Mouse (Mus musculus) C2C12 (cell line): ENCODE results near the gene Btbd16. TPM values are rescaled to one million over a fixed set of nuclear protein-coding genes. Genes with fewer than 3 reads are reported as not detected.

Experiments
- H3K27me3 ChIP-seq: one replicate; pipeline ENCODE4 v1.6.1; 2011; ENCODE audit not compliant: control insufficient read depth, insufficient read depth, insufficient read length
- H3K36me3 ChIP-seq: one replicate; pipeline ENCODE4 v1.6.1; 2011; ENCODE audit not compliant: control insufficient read depth, insufficient read depth
- H3K4me3 ChIP-seq: one replicate; pipeline ENCODE4 v1.5.1; 2011; ENCODE audit warnings: mild to moderate bottlenecking, control low read depth; ENCODE audit not compliant: poor library complexity, insufficient read depth, severe bottlenecking
- H3K79me2 ChIP-seq: one replicate; pipeline ENCODE4 v1.6.1; 2011; ENCODE audit not compliant: control insufficient read depth, insufficient read depth
- H3K79me3 ChIP-seq: one replicate; pipeline ENCODE4 v1.6.1; 2011; ENCODE audit warnings: low read depth, control low read depth
- H3ac ChIP-seq: one replicate; pipeline ENCODE3; 2011; ENCODE audit warnings: low read depth; ENCODE audit not compliant: control insufficient read depth, insufficient read length
- CEBPB ChIP-seq: IDR thresholded peaks from one replicate; pipeline ENCODE4 v1.6.1; 2011; ENCODE audit warnings: low read depth, mild to moderate bottlenecking, control low read depth, moderate library complexity
- CTCF ChIP-seq: IDR thresholded peaks from one replicate; pipeline ENCODE4 v1.5.1; 2011; ENCODE audit not compliant: control insufficient read depth, insufficient read depth, insufficient read length
- FOSL1 ChIP-seq: IDR thresholded peaks from one replicate; pipeline ENCODE4 v1.8.0; 2011; ENCODE audit warnings: mild to moderate bottlenecking, low read length; ENCODE audit not compliant: poor library complexity, insufficient read depth, severe bottlenecking
- MAX ChIP-seq: IDR thresholded peaks from one replicate; pipeline ENCODE4 v1.6.1; 2011; ENCODE audit warnings: mild to moderate bottlenecking, control low read depth
- MYOD1 ChIP-seq: IDR thresholded peaks from one replicate; pipeline ENCODE4 v1.6.1; 2011; ENCODE audit warnings: low read depth; ENCODE audit not compliant: control insufficient read depth, insufficient read length
- MYOG ChIP-seq: IDR thresholded peaks from one replicate; pipeline ENCODE4 v1.6.1; 2011; ENCODE audit not compliant: control insufficient read depth, insufficient read length; ENCODE audit errors: extremely low read depth
- USF1 ChIP-seq: IDR thresholded peaks from one replicate; pipeline ENCODE4 v1.6.1; 2011; ENCODE audit warnings: low read depth, mild to moderate bottlenecking, control low read depth, moderate library complexity
- polyA plus RNA-seq: library from polyadenylated mRNA; unstranded; fragments of >200 nt; fragmentation: generic; extraction: Trizol; gene quantifications from one replicate; pipeline ENCODE4 v1.2.1, GENCODE M21; 2012; ENCODE audit warnings: missing spikeins

Btbd16 gene
- polyA plus RNA-seq, 1 experiment: not detected

GRCm38 (mm10) chr7:130762071-130762897, 11.6 kb upstream of the Btbd16 start:
- peaks cover 12% of the 10 kb centered on the region for H3K36me3 ChIP-seq
- no peak for TF ChIP-seq FOSL1
- TF ChIP-seq CTCF: peak; percentile 42
- no peak for TF ChIP-seq USF1

GRCm38 (mm10) chr7:130764160-130764559, 9.7 kb upstream of the Btbd16 start:
- Histone ChIP-seq H3K4me3 (no peak overlapping the region), H3ac (no peak overlapping the region), H3K79me2 (no peaks in the 10 kb centered on the region), H3K36me3 (peaks cover 12% of the 10 kb centered on the region), H3K79me3 (no peaks in the 10 kb centered on the region), H3K27me3 (no peaks in the 10 kb centered on the region)
- no peak for TF ChIP-seq MYOD1
- no peak for TF ChIP-seq MAX
- no peak for TF ChIP-seq CEBPB
- no peak for TF ChIP-seq FOSL1
- TF ChIP-seq CTCF: no peak
- no peak for TF ChIP-seq MYOG
- no peak for TF ChIP-seq USF1

More at GRCm38 (mm10) chr7:130762071-130762897, 11.6 kb upstream of the Btbd16 start:
- Histone ChIP-seq H3K4me3 (no peak overlapping the region), H3K79me3 (no peaks in the 10 kb centered on the region), H3ac (no peak overlapping the region), H3K27me3 (no peaks in the 10 kb centered on the region), H3K79me2 (no peaks in the 10 kb centered on the region)

GRCm38 (mm10) chr7:130766411-130767170, 7.3 kb upstream of the Btbd16 start:
- TF ChIP-seq MYOG (no peak), MAX (no peak), CEBPB (no peak), MYOD1 (no peak), CTCF (no peak), FOSL1 (no peak), USF1 (no peak)

GRCm38 (mm10) chr7:130768151-130768550, 5.7 kb upstream of the Btbd16 start:
- H3K79me3 ChIP-seq: no peaks in the 10 kb centered on the region
- H3K4me3 ChIP-seq: no peak overlapping the region
- H3ac ChIP-seq: no peak overlapping the region
- H3K79me2 ChIP-seq: no peaks in the 10 kb centered on the region
- TF ChIP-seq MAX: no peak
- TF ChIP-seq MYOG: no peak
- no peak for TF ChIP-seq MYOD1
- no peak for TF ChIP-seq CEBPB
- peaks cover 12% of the 10 kb centered on the region for H3K36me3 ChIP-seq
- no peaks in the 10 kb centered on the region for H3K27me3 ChIP-seq

More at GRCm38 (mm10) chr7:130766411-130767170, 7.3 kb upstream of the Btbd16 start:
- Histone ChIP-seq H3K4me3 (no peak overlapping the region), H3K36me3 (peaks cover 12% of the 10 kb centered on the region), H3ac (no peak overlapping the region), H3K27me3 (no peaks in the 10 kb centered on the region), H3K79me2 (no peaks in the 10 kb centered on the region), H3K79me3 (no peaks in the 10 kb centered on the region)

- Histone ChIP-seq H3K27me3 (no peaks in the 10 kb centered on the region), H3K36me3 (no peaks in the 10 kb centered on the region), H3ac (no peak overlapping the region), H3K79me2 (no peaks in the 10 kb centered on the region), H3K4me3 (no peak overlapping the region), H3K79me3 (no peaks in the 10 kb centered on the region)
- TF ChIP-seq MAX: no peak
- peak; percentile 39 for TF ChIP-seq CTCF
- no peak for TF ChIP-seq MYOD1
These were observed 3.2 kb upstream of the Btbd16 start for GRCm38 (mm10) chr7:130770707-130771106.
